Mouse (Mus musculus) regulatory T cell (primary cell): ENCODE measurements around the gene Rhpn2.

Experiments
- in situ Hi-C: fragments of 300-600 bp; cut with MboI, MseI; formaldehyde crosslinking; loops from one replicate; pipeline ENCODE4 v1.15.1; 2025; ENCODE audit warnings: high pct_unique_total_duplicates

Gene Rhpn2

GRCm38 (mm10) chr7:35333692-35334526 lies at the start of gene Rhpn2:
Gene Rhpn2, plus strand, starts transcription at chr7:35334170.
- in situ Hi-C loops, result no loop called here

GRCm38 (mm10) chr7:35293464-35293863 lies 40.5 kb upstream of the Rhpn2 start:
- in situ Hi-C loops, result no loop called here

- in situ Hi-C loops, result loop anchor here (5.0 kb wide), 1 partner anchor 97 kb away; no protein-coding TSS in a partner anchor
These were observed 38.3 kb upstream of the Rhpn2 start for GRCm38 (mm10) chr7:35295631-35296030.

GRCm38 (mm10) chr7:35297886-35298285 lies 36.1 kb upstream of the Rhpn2 start:
- in situ Hi-C loops, result loop anchor here (5.0 kb wide), 1 partner anchor 94 kb away; no protein-coding TSS in a partner anchor

GRCm38 (mm10) chr7:35299656-35300055 lies 34.3 kb upstream of the Rhpn2 start:
- in situ Hi-C loops, result loop anchor here (5.0 kb wide), 1 partner anchor 93 kb away; no protein-coding TSS in a partner anchor

- in situ Hi-C loops, result no loop called here
These were observed 33.2 kb upstream of the Rhpn2 start for GRCm38 (mm10) chr7:35300792-35301191.

GRCm38 (mm10) chr7:35311214-35311613 lies 22.8 kb upstream of the Rhpn2 start:
- in situ Hi-C loops, result loop anchor here (10.0 kb wide), 1 partner anchor 906 kb away; no protein-coding TSS in a partner anchor

- in situ Hi-C loops, result loop anchor here (10.0 kb wide), 1 partner anchor 909 kb away; no protein-coding TSS in a partner anchor
These were observed 19.8 kb upstream of the Rhpn2 start for GRCm38 (mm10) chr7:35314156-35314555.

- in situ Hi-C loops, result loop anchor here (10.0 kb wide), 1 partner anchor 913 kb away; no protein-coding TSS in a partner anchor
These were observed 16.0 kb upstream of the Rhpn2 start, which contains the start of gene Gpatch1 for GRCm38 (mm10) chr7:35317729-35318609. Gene Gpatch1, minus strand, starts transcription at chr7:35318440.

GRCm38 (mm10) chr7:35319221-35319620 lies 14.7 kb upstream of the Rhpn2 start:
- in situ Hi-C loops, result loop anchor here (10.0 kb wide), 1 partner anchor 914 kb away; no protein-coding TSS in a partner anchor

GRCm38 (mm10) chr7:35319755-35320154 lies 14.2 kb upstream of the Rhpn2 start:
- in situ Hi-C loops, result loop anchor here (10.0 kb wide), 1 partner anchor 915 kb away; no protein-coding TSS in a partner anchor

GRCm38 (mm10) chr7:35322161-35322560 lies 11.8 kb upstream of the Rhpn2 start:
- in situ Hi-C loops, result no loop called here

GRCm38 (mm10) chr7:35322732-35323420 lies 11.1 kb upstream of the Rhpn2 start:
- in situ Hi-C loops, result no loop called here

- in situ Hi-C loops, result no loop called here
These were observed 2.4 kb upstream of the Rhpn2 start for GRCm38 (mm10) chr7:35331590-35331989.

GRCm38 (mm10) chr7:35333231-35333651 lies 729 bp upstream of the Rhpn2 start:
- in situ Hi-C loops, result no loop called here

GRCm38 (mm10) chr7:35334527-35335452 lies 820 bp downstream of the Rhpn2 start:
- in situ Hi-C loops, result loop anchor here (5.0 kb wide), 1 partner anchor 58 kb away; no protein-coding TSS in a partner anchor

- in situ Hi-C loops, result no loop called here
These were observed 6.2 kb downstream of the Rhpn2 start for GRCm38 (mm10) chr7:35340196-35340595.

GRCm38 (mm10) chr7:35341282-35341681 lies 7.3 kb downstream of the Rhpn2 start:
- in situ Hi-C loops, result no loop called here

GRCm38 (mm10) chr7:35342498-35342897 lies 8.5 kb downstream of the Rhpn2 start:
- in situ Hi-C loops, result no loop called here

- in situ Hi-C loops, result no loop called here
These were observed 10.9 kb downstream of the Rhpn2 start for GRCm38 (mm10) chr7:35344785-35345330.
